Mouse (Mus musculus): ENCODE results near the gene Tmem240. TPM values are rescaled to one million over a fixed set of nuclear protein-coding genes. Genes with fewer than 3 reads are reported as not detected.

Tmem240 gene
- polyA plus RNA-seq, 1 experiment from 2014 or later = 0.69 TPM

DNA sequence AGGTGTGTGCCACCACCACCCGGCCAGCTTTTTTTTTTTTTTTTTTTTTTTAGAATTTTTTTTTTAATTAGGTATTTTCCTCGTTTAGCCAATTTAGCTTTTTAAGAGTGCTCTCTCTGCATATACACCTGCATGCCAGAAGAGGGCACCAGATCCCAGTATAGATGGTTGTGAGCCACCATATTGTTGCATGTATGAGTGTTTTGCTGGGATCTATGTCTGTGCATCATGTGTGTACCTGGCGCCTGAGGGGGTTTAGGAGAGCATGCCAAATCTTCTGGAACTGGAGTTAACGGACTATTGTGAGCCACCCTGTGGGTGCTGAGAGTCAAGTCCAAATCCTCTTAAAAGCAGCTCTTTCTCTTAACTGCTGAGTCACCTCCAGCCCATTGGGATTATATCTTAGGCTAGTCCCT, 12.9 kb upstream of the Tmem240 start:
- ATAC-seq (replicated peaks; ENCODE audit: low FRiP score) = no peak
- DNase-seq (ENCODE audit: low spot score) = no peak
- 59% methylated on average over 4 of the region's 4 CpGs for WGBS
- Histone ChIP-seq H3K27ac (ENCODE audit: low read depth, low read length) (no peak overlapping the region), H3K9ac (ENCODE audit: low read depth, low read length) (no peak overlapping the region), H3K4me1 (replicated peaks; ENCODE audit: control insufficient read depth, insufficient read depth, low read length) (no peaks in the 10 kb centered on the region), H3K36me3 (ENCODE audit: control insufficient read depth, insufficient read depth, low read length) (peaks cover 9% of the 10 kb centered on the region), H3K4me3 (ENCODE audit: low read depth, low read length) (no peak overlapping the region), H3K9me3 (ENCODE audit: control insufficient read depth, low read length) (no peaks in the 10 kb centered on the region), H3K27me3 (replicated peaks; ENCODE audit: control insufficient read depth, insufficient read depth, low read length) (no peaks in the 10 kb centered on the region), H3K4me2 (no peak overlapping the region)

DNA sequence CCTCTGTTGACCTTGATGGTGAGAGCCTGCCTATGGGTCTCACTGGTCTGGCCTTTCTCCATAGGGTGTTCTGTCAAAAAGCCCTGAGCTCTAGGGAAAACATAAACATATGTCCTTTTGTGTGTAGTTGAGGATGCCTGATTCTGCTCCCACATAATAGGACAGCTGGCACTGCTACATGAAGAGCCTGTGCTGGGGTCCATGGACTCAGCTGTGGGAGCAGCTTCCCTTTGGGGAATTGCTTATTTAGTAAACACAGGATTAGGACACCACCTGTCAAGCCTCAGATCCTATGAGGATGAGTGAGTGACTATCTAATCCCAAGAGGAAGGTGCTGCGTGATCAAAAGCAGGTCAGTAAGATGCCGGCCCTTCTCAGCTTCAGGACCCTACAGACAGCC, 6.6 kb upstream of the Tmem240 start:
- WGBS = 88% methylated on average over 2 of the region's 2 CpGs

DNA sequence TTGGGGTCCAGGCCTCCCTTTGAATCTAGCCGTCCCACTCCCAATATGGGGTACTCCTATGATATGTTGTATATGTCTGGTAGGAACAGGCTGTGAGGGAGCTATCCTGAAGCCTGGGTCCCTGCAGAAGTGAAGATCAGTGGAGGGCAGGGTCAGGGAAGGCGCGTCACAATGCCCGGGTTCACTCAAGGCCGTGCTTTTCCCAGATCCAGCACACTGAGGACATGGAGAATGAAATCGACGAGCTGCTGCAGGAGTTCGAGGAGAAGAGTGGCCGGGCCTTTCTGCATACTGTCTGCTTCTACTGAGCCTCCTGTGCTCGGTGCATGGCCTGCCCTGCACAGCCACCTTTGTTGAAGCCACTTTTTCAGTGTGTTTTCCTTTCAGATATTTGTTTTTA, 1.3 kb upstream of the Tmem240 start:
- no peak overlapping the region for H3K9ac ChIP-seq (ENCODE audit: low read depth, low read length)
- peaks cover 9% of the 10 kb centered on the region for H3K36me3 ChIP-seq (ENCODE audit: control insufficient read depth, insufficient read depth, low read length)
- DNase-seq (ENCODE audit: low spot score) (no peak), ATAC-seq (replicated peaks; ENCODE audit: low FRiP score) (no peak)
- no peaks in the 10 kb centered on the region for H3K9me3 ChIP-seq (ENCODE audit: control insufficient read depth, low read length)
- no peak overlapping the region for H3K27ac ChIP-seq (ENCODE audit: low read depth, low read length)
- WGBS = 90% methylated on average over 10 of the region's 10 CpGs
- peak overlapping the region; percentile 97 for H3K4me2 ChIP-seq
- peaks cover 16% of the 10 kb centered on the region for H3K4me1 ChIP-seq (replicated peaks; ENCODE audit: control insufficient read depth, insufficient read depth, low read length)
- H3K4me3 ChIP-seq (ENCODE audit: low read depth, low read length) = no peak overlapping the region
- no peaks in the 10 kb centered on the region for H3K27me3 ChIP-seq (replicated peaks; ENCODE audit: control insufficient read depth, insufficient read depth, low read length)

More for the DNA sequence above, 6.6 kb upstream of the Tmem240 start:
- H3K27ac ChIP-seq (ENCODE audit: low read depth, low read length) = no peak overlapping the region
- H3K4me2 ChIP-seq = no peak overlapping the region
- no peak for ATAC-seq (replicated peaks; ENCODE audit: low FRiP score)
- peaks cover 16% of the 10 kb centered on the region for H3K36me3 ChIP-seq (ENCODE audit: control insufficient read depth, insufficient read depth, low read length)
- H3K4me3 ChIP-seq (ENCODE audit: low read depth, low read length) = no peak overlapping the region
- H3K9me3 ChIP-seq (ENCODE audit: control insufficient read depth, low read length) = no peaks in the 10 kb centered on the region
- H3K4me1 ChIP-seq (replicated peaks; ENCODE audit: control insufficient read depth, insufficient read depth, low read length) = no peaks in the 10 kb centered on the region
- no peak for DNase-seq (ENCODE audit: low spot score)
- H3K27me3 ChIP-seq (replicated peaks; ENCODE audit: control insufficient read depth, insufficient read depth, low read length) = no peaks in the 10 kb centered on the region
- H3K9ac ChIP-seq (ENCODE audit: low read depth, low read length) = no peak overlapping the region

DNA sequence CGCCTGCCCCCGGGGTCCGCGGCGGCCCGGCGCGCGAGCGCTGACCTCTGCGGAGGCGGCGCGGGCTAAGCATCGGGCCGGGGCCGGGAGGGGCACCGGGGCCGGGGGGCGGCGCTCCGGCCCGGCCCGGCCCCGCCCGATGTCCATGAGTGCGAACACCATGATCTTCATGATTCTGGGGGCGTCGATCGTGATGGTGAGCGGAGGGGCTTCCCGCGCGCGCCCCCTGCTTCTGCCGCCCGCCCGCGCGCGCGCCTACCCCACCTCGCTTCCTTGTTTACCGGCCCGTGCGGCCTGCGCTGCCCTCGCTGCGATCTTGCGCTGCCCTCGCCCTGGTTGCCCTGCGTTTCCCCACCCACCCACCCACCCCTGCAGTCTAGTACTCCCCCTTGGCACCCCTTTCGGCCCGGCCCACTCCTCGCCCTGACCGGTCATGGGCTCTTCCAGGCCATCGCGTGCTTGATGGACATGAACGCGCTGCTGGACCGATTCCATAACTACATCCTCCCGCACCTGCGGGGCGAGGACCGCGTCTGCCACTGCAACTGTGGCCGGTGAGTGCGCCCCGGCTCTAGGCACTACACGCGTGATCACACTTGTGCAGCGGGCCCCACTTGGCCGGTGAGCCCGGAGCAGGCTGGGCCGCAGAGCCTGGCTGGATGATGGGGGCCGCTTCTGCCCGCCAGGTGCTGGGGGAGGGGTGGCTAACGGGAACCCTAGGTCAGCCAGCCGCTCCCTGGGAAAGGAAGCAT, 527 bp downstream of the Tmem240 start:
- Histone ChIP-seq H3K9me3 (ENCODE audit: control insufficient read depth, low read length) (no peaks in the 10 kb centered on the region), H3K9ac (ENCODE audit: low read depth, low read length) (peak overlapping the region; percentile 66), H3K4me3 (ENCODE audit: low read depth, low read length) (peak overlapping the region; percentile 76), H3K27me3 (replicated peaks; ENCODE audit: control insufficient read depth, insufficient read depth, low read length) (no peaks in the 10 kb centered on the region), H3K4me1 (replicated peaks; ENCODE audit: control insufficient read depth, insufficient read depth, low read length) (peaks cover 16% of the 10 kb centered on the region), H3K4me2 (peak overlapping the region; percentile 97), H3K36me3 (ENCODE audit: control insufficient read depth, insufficient read depth, low read length) (peaks cover 11% of the 10 kb centered on the region; the same call in 1 of the 2 replicates), H3K27ac (ENCODE audit: low read depth, low read length) (peak overlapping the region; percentile 60; the same call in 1 of the 2 replicates)
- WGBS = 2% methylated on average over 60 of the region's 79 CpGs
- DNase-seq (ENCODE audit: low spot score) (peak; percentile 54), ATAC-seq (replicated peaks; ENCODE audit: low FRiP score) (peak; percentile 74)

DNA sequence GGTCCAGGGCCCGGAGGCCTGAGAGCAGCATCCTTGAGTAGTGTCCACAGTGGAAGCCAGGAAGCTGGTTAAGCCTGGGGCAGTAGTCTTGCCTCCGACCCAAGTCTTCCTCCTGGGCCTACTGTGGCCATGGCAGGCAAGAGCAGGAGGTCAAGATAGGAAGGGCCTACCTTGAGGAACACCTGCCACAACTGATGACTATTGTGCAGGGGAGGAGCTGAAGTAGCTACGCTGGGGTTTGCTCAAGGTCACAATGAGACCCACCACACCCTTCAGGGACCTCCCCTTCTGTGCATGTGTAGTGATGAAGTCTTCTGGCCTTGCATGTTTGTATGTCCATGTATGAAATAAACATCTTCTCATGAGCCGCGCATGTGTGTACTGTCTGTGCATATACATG, 1.2 kb downstream of the Tmem240 start:
- Histone ChIP-seq H3K4me2 (peak overlapping the region; percentile 97), H3K36me3 (ENCODE audit: control insufficient read depth, insufficient read depth, low read length) (peaks cover 17% of the 10 kb centered on the region; the same call in 1 of the 2 replicates)

DNA sequence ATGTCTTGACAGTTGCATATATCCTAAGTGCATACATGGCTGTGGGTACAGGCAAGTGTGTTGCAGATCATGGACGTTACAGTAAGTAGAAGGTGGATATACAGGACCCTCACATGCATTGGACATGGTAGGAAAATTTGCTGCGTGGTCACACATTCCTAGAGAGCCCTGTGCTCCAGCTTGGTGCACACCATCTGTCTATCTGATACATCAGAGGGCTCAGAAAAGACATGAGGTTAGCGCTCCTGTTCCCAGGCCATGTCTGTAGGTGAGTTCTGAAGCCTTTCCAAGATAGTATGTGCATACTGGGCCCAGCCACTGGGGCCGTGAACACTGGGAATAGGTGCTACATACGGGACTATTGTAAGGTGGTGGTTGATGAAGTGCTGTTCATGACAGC, 1.8 kb downstream of the Tmem240 start:
- ATAC-seq (replicated peaks; ENCODE audit: low FRiP score) (no peak), DNase-seq (ENCODE audit: low spot score) (no peak)
- H3K36me3 ChIP-seq (ENCODE audit: control insufficient read depth, insufficient read depth, low read length) = peaks cover 21% of the 10 kb centered on the region
- H3K4me3 ChIP-seq (ENCODE audit: low read depth, low read length) = peak overlapping the region; percentile 76; the same call in 1 of the 2 replicates
- no peaks in the 10 kb centered on the region for H3K9me3 ChIP-seq (ENCODE audit: control insufficient read depth, low read length)
- 91% methylated on average over 5 of the region's 5 CpGs for WGBS
- H3K27me3 ChIP-seq (replicated peaks; ENCODE audit: control insufficient read depth, insufficient read depth, low read length) = no peaks in the 10 kb centered on the region
- H3K9ac ChIP-seq (ENCODE audit: low read depth, low read length) = 0 out of 2 replicates have a peak overlapping the region, but pooled peaks have one; percentile 30
- no peak overlapping the region for H3K4me2 ChIP-seq
- peaks cover 16% of the 10 kb centered on the region for H3K4me1 ChIP-seq (replicated peaks; ENCODE audit: control insufficient read depth, insufficient read depth, low read length)
- H3K27ac ChIP-seq (ENCODE audit: low read depth, low read length) = no peak overlapping the region

More for the DNA sequence above, 1.2 kb downstream of the Tmem240 start:
- ATAC-seq (replicated peaks; ENCODE audit: low FRiP score) (no peak), DNase-seq (ENCODE audit: low spot score) (no peak)
- Histone ChIP-seq H3K4me1 (replicated peaks; ENCODE audit: control insufficient read depth, insufficient read depth, low read length) (peaks cover 16% of the 10 kb centered on the region), H3K27ac (ENCODE audit: low read depth, low read length) (no peak overlapping the region), H3K9ac (ENCODE audit: low read depth, low read length) (peak overlapping the region; percentile 66), H3K4me3 (ENCODE audit: low read depth, low read length) (peak overlapping the region; percentile 76), H3K27me3 (replicated peaks; ENCODE audit: control insufficient read depth, insufficient read depth, low read length) (no peaks in the 10 kb centered on the region), H3K9me3 (ENCODE audit: control insufficient read depth, low read length) (no peaks in the 10 kb centered on the region)
- WGBS = 71% methylated on average over 5 of the region's 5 CpGs

DNA sequence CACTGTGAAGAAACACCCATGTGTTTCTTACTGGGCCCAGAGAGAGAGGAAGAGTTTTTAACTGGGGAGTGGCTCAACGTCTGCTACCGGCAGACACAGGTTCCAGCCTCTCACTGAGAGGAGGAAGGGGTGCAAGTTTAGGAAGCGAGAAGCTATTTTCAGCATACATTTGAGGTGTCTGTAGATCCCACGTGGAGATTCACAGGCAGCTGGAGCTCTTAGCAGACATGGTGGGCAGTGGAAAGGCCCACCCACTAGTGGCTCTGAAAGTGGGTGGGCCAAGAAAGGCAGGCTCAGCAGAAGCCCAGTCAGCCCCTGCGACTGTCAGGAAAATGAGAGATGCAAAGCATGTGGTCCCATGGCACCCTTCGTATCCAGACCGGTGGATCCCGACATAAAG, 3.7 kb downstream of the Tmem240 start:
- Histone ChIP-seq H3K36me3 (ENCODE audit: control insufficient read depth, insufficient read depth, low read length) (peaks cover 25% of the 10 kb centered on the region), H3K9ac (ENCODE audit: low read depth, low read length) (no peak overlapping the region), H3K4me3 (ENCODE audit: low read depth, low read length) (no peak overlapping the region), H3K27ac (ENCODE audit: low read depth, low read length) (no peak overlapping the region), H3K4me2 (no peak overlapping the region), H3K27me3 (replicated peaks; ENCODE audit: control insufficient read depth, insufficient read depth, low read length) (no peaks in the 10 kb centered on the region), H3K4me1 (replicated peaks; ENCODE audit: control insufficient read depth, insufficient read depth, low read length) (peaks cover 16% of the 10 kb centered on the region), H3K9me3 (ENCODE audit: control insufficient read depth, low read length) (no peaks in the 10 kb centered on the region)
- WGBS = 64% methylated on average over 8 of the region's 8 CpGs
- ATAC-seq (replicated peaks; ENCODE audit: low FRiP score) = no peak
- DNase-seq (ENCODE audit: low spot score) = no peak

DNA sequence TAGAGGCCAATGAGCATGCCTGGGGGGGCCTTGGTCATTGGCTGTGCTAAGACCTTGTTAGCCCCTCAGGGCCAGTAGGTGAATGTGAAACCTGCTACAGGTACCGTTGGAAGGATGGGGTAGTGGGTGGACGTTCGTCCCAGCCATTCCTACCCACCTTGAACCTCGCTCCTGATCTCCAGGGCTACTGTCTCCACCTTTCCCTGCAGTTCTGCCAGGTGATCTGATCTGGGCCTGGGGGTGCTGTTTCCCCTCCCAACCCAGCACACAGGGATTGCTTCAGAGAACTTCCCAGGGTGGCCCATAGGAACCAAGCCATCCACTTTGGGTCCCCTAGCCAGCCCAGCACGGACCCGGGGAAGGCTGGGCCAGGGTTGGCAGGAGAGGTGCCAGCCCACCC, 4.6 kb downstream of the Tmem240 start:
- no peaks in the 10 kb centered on the region for H3K27me3 ChIP-seq (replicated peaks; ENCODE audit: control insufficient read depth, insufficient read depth, low read length)
- H3K4me3 ChIP-seq (ENCODE audit: low read depth, low read length) = no peak overlapping the region
- no peak overlapping the region for H3K9ac ChIP-seq (ENCODE audit: low read depth, low read length)
- no peak overlapping the region for H3K4me2 ChIP-seq
- 81% methylated on average over 6 of the region's 6 CpGs for WGBS
- H3K36me3 ChIP-seq (ENCODE audit: control insufficient read depth, insufficient read depth, low read length) = peaks cover 25% of the 10 kb centered on the region
- H3K4me1 ChIP-seq (replicated peaks; ENCODE audit: control insufficient read depth, insufficient read depth, low read length) = peaks cover 9% of the 10 kb centered on the region
- H3K9me3 ChIP-seq (ENCODE audit: control insufficient read depth, low read length) = no peaks in the 10 kb centered on the region
- H3K27ac ChIP-seq (ENCODE audit: low read depth, low read length) = no peak overlapping the region
- ATAC-seq (replicated peaks; ENCODE audit: low FRiP score) (no peak), DNase-seq (ENCODE audit: low spot score) (no peak)

Data from liver, embryonic 11.5 days (tissue).